Mouse (Mus musculus): ENCODE measurements around the gene Uvrag.

Uvrag gene

GRCm38 (mm10) chr7:98893144-98893543 is 247.8 kb downstream of the Uvrag start:
- ATAC-seq (ENCODE audit: low TSS enrichment): no peak

- ATAC-seq (ENCODE audit: low TSS enrichment): no peak
These were observed 251.7 kb downstream of the Uvrag start for GRCm38 (mm10) chr7:98889211-98889610.

GRCm38 (mm10) chr7:98888810-98889209 is 252.1 kb downstream of the Uvrag start:
- no peak for ATAC-seq (ENCODE audit: low TSS enrichment)

GRCm38 (mm10) chr7:98887811-98888261 is 253.1 kb downstream of the Uvrag start:
- no peak for ATAC-seq (ENCODE audit: low TSS enrichment)

GRCm38 (mm10) chr7:98881887-98882286 is 259.1 kb downstream of the Uvrag start:
- peak; percentile 50; the same call in 1 of the 2 replicates for ATAC-seq (ENCODE audit: low TSS enrichment)

- 0 out of 2 replicates have a peak, but pooled peaks have one; percentile 20 for ATAC-seq (ENCODE audit: low TSS enrichment)
These were observed 261.8 kb downstream of the Uvrag start for GRCm38 (mm10) chr7:98879176-98879575.

DNA sequence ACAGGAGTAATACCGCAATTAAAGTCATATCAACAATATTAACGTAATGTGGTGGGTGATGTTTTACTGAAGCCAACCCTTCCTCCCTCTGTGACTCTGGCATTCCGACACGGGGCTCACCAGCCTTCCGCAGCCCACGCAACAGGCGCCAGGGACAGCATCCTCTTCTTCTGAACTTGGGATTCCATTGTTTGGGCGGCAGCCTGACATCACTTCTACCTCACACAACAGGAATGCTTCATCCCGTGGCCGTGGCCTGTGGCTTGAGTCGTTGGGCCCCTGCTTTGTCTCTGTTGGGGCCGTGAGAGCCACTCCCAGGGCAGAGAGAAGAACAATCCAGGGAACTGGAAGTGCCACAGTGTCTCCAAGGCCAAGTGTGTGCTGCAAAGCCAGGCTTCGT is 264.8 kb downstream of the Uvrag start:
- ATAC-seq (ENCODE audit: low TSS enrichment): no peak

GRCm38 (mm10) chr7:98875390-98875990 is 265.5 kb downstream of the Uvrag start:
- ATAC-seq (ENCODE audit: low TSS enrichment): no peak

- no peak for ATAC-seq (ENCODE audit: low TSS enrichment)
These were observed 266.5 kb downstream of the Uvrag start for GRCm38 (mm10) chr7:98874411-98874951.

GRCm38 (mm10) chr7:98873316-98873715 is 267.6 kb downstream of the Uvrag start:
- no peak for ATAC-seq (ENCODE audit: low TSS enrichment)

GRCm38 (mm10) chr7:98871882-98872281 is 269.1 kb downstream of the Uvrag start:
- ATAC-seq (ENCODE audit: low TSS enrichment): 0 out of 2 replicates have a peak, but pooled peaks have one; percentile 23

- 0 out of 2 replicates have a peak, but pooled peaks have one; percentile 27 for ATAC-seq (ENCODE audit: low TSS enrichment)
These were observed 270.1 kb downstream of the Uvrag start for GRCm38 (mm10) chr7:98870791-98871190.

DNA sequence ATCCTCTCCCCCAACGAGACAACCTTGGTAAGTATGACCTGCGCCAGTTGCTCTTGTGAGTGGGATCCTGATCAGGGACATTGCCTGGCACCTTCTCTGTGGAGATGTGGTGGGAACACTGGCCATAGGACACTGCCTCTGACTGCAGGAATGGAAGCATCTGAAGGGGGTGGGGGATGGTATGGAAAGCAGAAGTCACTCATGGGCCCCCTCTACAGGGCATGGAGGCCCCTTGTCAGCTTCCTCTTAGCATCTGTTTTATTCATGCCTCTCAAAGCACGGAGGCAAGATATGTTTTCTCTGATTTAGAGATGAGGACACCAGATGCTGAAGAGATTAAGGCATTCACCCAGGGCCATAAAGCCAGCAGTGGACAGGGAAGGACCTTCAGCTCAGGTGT is 271.9 kb downstream of the Uvrag start:
- no peak for ATAC-seq (ENCODE audit: low TSS enrichment)

- ATAC-seq (ENCODE audit: low TSS enrichment): no peak
These were observed 273.2 kb downstream of the Uvrag start for GRCm38 (mm10) chr7:98867794-98868150.

DNA sequence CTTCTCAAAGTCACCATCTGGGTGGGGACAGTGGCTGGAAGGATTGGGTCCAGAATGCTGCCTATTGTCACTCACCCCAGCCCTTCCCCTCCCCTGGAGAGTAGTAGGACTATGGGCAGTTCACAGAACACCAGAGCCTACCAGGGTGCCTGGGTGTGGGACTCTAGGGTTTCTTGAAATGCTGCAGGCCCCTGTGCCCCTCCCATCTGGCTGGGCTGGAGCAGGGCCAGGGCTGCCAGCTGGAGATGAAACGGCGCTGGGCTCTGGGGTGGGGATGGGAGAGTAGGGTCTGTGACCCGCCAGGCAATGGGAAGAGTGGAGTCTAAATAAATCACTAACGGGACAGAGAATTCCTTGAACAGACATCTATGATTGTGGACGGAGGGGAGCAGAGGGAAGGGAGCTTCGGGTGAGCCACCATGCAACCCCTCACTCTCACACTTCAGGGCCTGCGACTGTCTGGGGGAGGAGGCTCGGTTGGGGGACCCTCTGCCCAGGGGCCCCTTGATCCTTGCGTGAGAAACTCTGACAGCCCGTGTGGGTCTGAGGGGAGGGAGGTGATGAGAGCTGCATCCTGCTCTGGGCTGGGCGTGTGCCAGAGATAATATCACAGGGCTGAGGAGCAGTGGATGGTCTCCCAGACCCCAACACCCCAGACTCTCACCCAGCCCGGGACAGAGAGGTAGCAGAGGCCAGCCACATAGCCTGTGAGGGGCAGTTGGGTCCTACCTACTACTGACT is 273.7 kb downstream of the Uvrag start:
- no peak for ATAC-seq (ENCODE audit: low TSS enrichment)

DNA sequence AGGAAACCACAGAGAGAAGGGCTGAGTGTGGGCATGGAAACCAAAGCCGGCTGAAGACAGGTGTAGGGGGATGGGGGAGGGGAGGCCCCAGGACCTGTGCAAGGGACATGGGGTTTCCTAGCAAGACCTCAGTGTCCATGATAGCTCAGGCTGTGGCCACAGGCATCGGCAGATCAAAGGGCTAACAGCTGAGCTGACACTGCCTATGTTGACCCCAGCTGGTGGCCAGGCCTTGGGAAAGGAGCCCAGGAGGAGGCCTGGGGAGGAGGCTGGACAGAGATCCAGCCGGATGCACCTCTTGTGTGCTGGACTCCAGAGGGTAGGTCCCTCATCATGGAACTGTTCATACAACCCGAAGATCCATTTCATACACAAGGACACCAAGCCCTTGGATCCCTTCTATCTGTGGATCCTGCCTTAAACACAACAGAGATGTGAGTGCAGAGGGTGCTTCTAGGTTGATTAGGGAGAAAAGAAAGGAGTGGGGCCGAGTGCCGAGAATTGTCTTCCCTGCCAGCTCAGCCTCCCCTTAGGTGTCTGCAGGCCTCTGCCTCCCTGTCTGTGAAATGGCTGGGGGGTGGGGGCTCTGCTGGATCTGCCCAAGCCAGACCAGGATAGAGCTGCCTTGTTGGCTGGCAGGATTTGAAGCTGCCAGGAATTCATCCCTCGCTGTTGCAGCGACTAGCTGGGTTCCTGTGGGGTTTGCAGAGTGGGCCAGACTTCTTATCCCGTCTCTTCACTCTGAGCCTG is 276.8 kb downstream of the Uvrag start:
- no peak for ATAC-seq (ENCODE audit: low TSS enrichment)

GRCm38 (mm10) chr7:98862994-98863393 is 277.9 kb downstream of the Uvrag start:
- ATAC-seq (ENCODE audit: low TSS enrichment): no peak

- ATAC-seq (ENCODE audit: low TSS enrichment): no peak
These were observed 279.9 kb downstream of the Uvrag start for GRCm38 (mm10) chr7:98861002-98861401.

DNA sequence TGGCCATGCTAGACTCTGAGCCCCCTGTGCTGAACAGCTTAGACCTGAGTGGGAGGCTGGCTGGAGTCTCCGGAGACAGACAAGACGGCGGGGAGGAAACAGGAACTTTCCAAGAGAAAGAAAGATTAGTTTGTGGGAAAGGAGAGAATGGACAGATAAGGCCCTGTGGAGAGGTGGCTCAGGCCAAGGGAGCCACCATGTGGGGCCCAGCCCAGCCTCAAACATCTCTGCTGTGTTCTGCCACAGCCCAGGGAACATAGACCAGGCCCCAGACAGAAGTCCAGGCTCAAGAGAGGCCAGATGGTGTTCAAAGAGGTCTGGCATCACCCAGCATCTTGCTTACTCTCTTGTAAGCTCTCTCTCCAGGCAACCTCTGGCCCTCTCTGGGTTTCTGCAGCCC is 283.8 kb downstream of the Uvrag start:
- no peak for ATAC-seq (ENCODE audit: low TSS enrichment)

DNA sequence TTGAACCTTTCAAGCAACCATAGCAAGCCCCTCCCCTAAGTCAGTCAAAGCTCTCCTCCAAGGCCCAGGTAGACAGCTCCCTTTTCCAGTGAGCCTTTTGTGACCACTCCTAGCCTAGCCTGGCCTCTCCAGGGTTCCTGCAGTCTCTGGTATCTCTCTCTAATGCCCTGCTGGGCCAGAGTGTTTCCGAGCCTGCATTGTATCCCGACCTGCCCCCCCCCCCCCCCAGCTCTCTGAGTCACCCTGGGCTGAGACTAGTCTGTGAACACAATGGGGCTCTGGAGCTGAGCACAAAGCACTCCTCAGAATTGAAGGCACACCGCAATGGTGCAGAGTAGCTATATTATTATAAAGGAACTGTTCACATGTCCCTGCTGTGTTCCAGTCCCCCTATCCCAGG is 284.8 kb downstream of the Uvrag start:
- peak; percentile 51; the same call in 1 of the 2 replicates for ATAC-seq (ENCODE audit: low TSS enrichment)

GRCm38 (mm10) chr7:98855388-98855787 is 285.6 kb downstream of the Uvrag start:
- peak; percentile 83; the same call in 1 of the 2 replicates for ATAC-seq (ENCODE audit: low TSS enrichment)

GRCm38 (mm10) chr7:98853806-98854205 is 287.1 kb downstream of the Uvrag start:
- ATAC-seq (ENCODE audit: low TSS enrichment): no peak
